Mouse (Mus musculus): ENCODE measurements around the gene Agap1. TPM values are rescaled to one million over a fixed set of nuclear protein-coding genes. Genes with fewer than 3 reads are reported as not detected.
A peak's percentile ranks its signal among the peaks of the same experiment; 100 is the strongest.

The Agap1 gene
- polyA plus RNA-seq, 1 experiment, result 145 TPM

DNA sequence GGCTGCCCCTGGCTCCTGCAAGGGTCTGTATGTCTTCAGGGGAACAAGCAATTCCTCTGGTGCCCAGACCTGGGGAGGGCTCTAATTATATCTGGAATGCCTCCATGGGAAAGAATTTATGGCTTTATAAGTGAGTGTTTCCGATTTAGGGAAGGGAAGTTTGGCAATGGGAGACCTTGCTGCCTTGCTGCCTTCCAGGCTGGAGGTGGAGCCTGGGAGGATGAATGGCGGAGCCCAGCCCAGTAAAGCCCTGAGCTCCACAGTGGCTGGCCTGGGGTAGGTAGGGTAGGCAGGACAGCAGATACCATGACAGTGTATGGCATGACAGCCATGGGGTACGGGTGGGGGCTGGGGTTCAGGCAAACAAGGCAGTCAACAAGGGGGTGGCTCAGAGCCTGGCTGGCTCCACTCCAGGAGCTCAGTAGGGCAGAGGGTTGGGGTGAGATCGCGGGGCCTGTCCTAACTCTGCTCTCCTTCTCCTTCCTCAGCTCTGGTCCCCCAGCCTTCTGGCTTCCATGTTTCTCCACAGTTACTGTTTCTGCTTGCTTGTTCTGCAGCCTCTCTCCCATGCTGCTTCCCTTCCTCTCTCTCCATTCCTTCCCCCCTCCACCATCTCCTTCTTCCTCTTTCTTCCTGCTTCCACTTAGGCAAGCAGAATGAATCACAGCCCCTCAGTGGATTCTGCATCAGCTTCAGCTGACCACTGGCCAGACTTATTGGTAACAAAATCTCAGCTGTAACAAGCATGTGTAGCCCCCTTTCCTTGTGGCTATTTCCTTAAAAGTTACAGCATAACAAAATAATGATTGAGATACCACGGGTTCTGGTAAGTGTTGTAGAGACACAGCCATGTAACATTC, 114.2 kb downstream of the Agap1 start:
- TF ChIP-seq CTCF (IDR thresholded peaks at IDR 0.05; ENCODE audit: borderline replicate concordance, extremely low read depth, insufficient read depth, insufficient read length) (no peak), POLR2A (IDR thresholded peaks at IDR 0.05; ENCODE audit: borderline replicate concordance, extremely low read depth, insufficient read depth, insufficient read length, poor library complexity, severe bottlenecking) (no peak)
- no peak for DNase-seq (ENCODE audit: low read depth)

DNA sequence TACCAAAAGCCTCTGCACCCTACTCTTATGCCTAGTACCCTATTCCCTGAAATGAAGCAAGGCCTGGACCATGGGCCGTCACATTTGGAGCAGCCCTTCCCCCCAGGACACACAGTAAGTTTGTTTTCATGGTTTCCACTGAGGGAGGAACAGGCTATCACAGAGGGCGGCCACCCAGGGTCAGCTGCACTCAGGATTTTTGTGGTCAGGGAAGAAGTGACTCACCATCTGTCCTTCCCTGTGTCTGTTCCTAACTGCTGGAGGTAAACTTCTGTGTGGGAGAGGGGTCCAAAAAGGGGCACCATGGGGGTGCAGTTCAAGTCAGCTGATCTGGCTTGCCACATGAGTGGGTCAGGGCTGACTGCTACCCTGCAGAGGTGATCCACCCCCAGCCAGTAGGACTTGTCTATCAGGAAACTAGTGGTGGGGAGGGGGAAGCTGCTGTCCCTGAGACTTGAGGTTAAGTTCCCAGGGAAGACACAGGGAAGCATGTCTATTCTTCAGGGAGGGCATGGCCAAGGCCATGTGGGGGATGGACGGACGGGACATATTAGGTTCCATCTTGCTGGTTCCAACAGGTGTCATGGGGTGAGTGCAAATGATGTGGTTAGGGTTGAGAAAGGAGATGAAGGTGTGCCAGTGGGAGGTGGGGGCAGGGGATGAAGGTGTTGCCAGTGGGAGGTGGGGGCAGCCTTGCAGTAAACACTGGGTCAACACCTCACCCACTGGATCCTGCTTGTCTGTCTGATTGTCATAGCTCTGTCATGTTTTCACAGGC, 116.1 kb downstream of the Agap1 start:
- TF ChIP-seq CTCF (IDR thresholded peaks at IDR 0.05; ENCODE audit: borderline replicate concordance, extremely low read depth, insufficient read depth, insufficient read length) (no peak), POLR2A (IDR thresholded peaks at IDR 0.05; ENCODE audit: borderline replicate concordance, extremely low read depth, insufficient read depth, insufficient read length, poor library complexity, severe bottlenecking) (no peak)
- DNase-seq (ENCODE audit: low read depth), result no peak

GRCm38 (mm10) chr1:89573486-89573885, 118.9 kb downstream of the Agap1 start:
- DNase-seq (ENCODE audit: low read depth), result no peak
- no peak for TF ChIP-seq POLR2A (IDR thresholded peaks at IDR 0.05; ENCODE audit: borderline replicate concordance, extremely low read depth, insufficient read depth, insufficient read length, poor library complexity, severe bottlenecking)
- TF ChIP-seq CTCF (IDR thresholded peaks at IDR 0.05; ENCODE audit: borderline replicate concordance, extremely low read depth, insufficient read depth, insufficient read length), result no peak

GRCm38 (mm10) chr1:89574941-89575890, 120.6 kb downstream of the Agap1 start:
- TF ChIP-seq CTCF (IDR thresholded peaks at IDR 0.05; ENCODE audit: borderline replicate concordance, extremely low read depth, insufficient read depth, insufficient read length) (no peak), POLR2A (IDR thresholded peaks at IDR 0.05; ENCODE audit: borderline replicate concordance, extremely low read depth, insufficient read depth, insufficient read length, poor library complexity, severe bottlenecking) (no peak)
- DNase-seq (ENCODE audit: low read depth), result peak; percentile 29

- DNase-seq (ENCODE audit: low read depth), result peak; percentile 39
- TF ChIP-seq POLR2A (IDR thresholded peaks at IDR 0.05; ENCODE audit: borderline replicate concordance, extremely low read depth, insufficient read depth, insufficient read length, poor library complexity, severe bottlenecking), result no peak
- TF ChIP-seq CTCF (IDR thresholded peaks at IDR 0.05; ENCODE audit: borderline replicate concordance, extremely low read depth, insufficient read depth, insufficient read length), result no peak
Observed at GRCm38 (mm10) chr1:89576174-89576890, 121.7 kb downstream of the Agap1 start.

GRCm38 (mm10) chr1:89576985-89577384, 122.4 kb downstream of the Agap1 start:
- no peak for TF ChIP-seq CTCF (IDR thresholded peaks at IDR 0.05; ENCODE audit: borderline replicate concordance, extremely low read depth, insufficient read depth, insufficient read length)
- peak; percentile 69; the same call in 1 of the 2 replicates for TF ChIP-seq POLR2A (IDR thresholded peaks at IDR 0.05; ENCODE audit: borderline replicate concordance, extremely low read depth, insufficient read depth, insufficient read length, poor library complexity, severe bottlenecking)
- DNase-seq (ENCODE audit: low read depth), result peak; percentile 98

DNA sequence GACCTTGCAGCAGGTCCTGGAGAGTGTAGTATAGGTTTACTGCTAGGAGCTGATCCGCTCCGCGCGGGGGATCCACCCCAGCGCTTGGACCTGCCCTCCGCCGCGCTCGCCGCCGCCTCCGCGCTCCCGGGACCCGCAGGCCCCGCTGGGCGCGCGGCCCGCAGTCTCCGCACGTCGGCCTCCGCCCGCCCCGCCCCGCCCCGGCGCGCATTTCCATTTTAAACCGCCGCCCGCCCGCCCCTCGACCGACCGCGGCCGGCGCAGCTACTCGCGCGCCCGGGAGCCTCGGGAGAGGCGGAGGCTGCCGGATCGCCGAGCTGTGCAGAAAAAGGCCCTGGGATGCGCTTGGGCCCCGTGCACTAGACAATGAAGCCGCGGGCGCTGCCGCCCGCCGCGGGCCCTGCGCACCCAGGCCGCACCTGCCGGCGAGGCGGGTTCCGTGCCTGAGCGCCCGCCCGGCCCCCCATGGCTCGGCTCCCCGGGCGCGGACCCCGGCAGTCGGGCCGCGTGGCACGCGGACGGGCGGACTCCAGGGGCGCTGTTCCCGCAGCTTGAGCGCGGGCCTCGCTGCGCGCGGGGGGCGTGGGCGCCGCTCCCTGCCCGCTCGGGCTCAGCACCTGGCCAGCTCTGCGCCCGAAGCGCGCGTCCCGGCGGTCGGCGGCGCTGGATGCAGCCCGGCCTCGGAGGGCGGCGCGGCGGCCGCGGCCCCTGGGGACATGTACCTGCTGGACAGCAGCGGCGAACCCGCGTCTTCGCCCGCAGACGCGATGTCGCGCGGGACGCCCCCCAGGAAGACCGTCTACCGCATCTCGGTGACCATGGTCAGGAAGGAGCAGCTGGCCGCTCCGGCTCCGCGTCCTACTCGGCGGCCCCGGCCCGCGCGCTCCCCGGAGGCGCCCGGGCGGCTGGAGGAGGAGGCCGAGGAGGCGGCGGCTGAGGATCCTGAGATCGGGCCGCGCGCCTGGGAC, 125.7 kb downstream of the Agap1 start:
- DNase-seq (ENCODE audit: low read depth), result peak; percentile 95
- TF ChIP-seq CTCF (IDR thresholded peaks at IDR 0.05; ENCODE audit: borderline replicate concordance, extremely low read depth, insufficient read depth, insufficient read length) (peak; percentile 28; the same call in 1 of the 2 replicates), POLR2A (IDR thresholded peaks at IDR 0.05; ENCODE audit: borderline replicate concordance, extremely low read depth, insufficient read depth, insufficient read length, poor library complexity, severe bottlenecking) (0 out of 2 replicates have a peak, but pooled peaks have one; percentile 29)

DNA sequence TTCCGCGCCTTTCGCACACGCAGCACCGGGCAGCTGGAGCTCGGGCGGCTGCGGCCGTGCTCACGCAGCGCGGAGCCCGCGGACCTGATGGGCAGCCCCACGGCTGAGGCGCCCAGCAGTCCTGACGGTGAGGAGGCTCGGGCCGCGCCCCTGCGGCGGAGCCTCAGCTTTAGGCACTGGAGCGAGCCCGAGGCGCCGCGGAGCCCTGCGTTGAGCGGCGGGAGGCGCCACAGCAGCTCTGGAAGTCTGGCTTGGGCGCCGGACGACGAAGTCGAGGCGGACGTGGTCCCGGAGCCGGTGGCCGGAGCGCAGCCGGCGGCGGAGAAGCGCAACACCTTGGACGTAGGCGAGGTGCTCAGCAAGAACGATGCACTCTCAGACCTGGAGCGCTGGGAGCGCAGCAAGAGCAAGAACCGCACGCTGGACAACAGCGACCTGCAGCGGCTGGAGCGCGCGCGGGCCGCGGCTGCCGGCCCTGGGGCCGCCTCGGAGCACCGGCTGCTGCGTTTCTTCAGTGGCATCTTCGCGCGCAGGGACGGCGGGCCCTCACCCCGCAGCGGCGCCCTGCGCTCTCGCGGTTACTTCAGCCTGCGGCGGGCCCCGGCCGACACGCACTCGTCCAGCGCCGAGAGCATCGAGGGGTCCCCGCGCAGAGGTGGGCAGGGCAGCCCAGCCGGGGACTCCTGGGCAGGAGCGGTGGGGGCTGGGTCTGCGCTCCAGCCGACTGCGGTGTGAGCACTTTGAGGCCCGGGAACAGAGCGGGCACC, 126.6 kb downstream of the Agap1 start:
- peak; percentile 78 for DNase-seq (ENCODE audit: low read depth)
- no peak for TF ChIP-seq POLR2A (IDR thresholded peaks at IDR 0.05; ENCODE audit: borderline replicate concordance, extremely low read depth, insufficient read depth, insufficient read length, poor library complexity, severe bottlenecking)
- TF ChIP-seq CTCF (IDR thresholded peaks at IDR 0.05; ENCODE audit: borderline replicate concordance, extremely low read depth, insufficient read depth, insufficient read length), result peak; percentile 55

- no peak for TF ChIP-seq POLR2A (IDR thresholded peaks at IDR 0.05; ENCODE audit: borderline replicate concordance, extremely low read depth, insufficient read depth, insufficient read length, poor library complexity, severe bottlenecking)
- no peak for TF ChIP-seq CTCF (IDR thresholded peaks at IDR 0.05; ENCODE audit: borderline replicate concordance, extremely low read depth, insufficient read depth, insufficient read length)
- no peak for DNase-seq (ENCODE audit: low read depth)
Observed at GRCm38 (mm10) chr1:89581766-89582125, 127.1 kb downstream of the Agap1 start.

Measured in brain, embryonic 14.5 days (tissue).